Mouse (Mus musculus): Measurements from ENCODE around the gene Rnf213.

The Rnf213 gene

DNA sequence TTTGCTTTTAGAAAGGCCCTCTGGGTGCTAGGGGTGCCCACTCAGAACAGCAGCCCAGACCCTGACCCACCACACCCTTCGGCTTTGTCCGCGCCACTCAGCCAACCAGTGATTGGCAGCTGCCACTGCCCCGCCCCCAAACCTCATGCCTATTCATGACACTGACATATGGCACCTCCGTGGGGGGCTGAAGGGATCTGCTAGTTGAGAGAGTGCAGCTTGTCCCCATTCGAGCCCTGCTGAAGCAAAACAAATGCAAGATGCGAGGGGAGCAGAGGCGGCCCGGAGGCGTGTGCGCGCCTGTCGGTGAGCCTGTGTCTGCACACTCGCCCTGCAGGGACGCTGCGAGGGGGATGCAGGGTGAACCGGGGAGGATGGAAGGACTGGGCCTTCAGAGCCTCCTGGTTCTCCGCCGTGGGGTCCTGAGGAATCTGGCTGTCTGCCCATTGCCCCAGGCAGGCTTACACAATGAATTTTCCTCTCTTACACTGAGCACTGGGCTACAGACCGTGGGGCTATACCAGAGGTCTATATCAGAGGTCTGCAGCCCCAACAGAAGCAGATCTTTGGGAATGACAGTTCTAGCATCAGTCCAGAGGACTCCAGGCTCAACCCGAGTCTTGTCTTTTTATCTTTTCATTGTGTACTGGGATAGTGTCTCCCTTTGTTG lies 122.2 kb downstream of the Rnf213 start:
- DNase-seq (ENCODE audit: low read depth, low spot score): peak; percentile 68

DNA sequence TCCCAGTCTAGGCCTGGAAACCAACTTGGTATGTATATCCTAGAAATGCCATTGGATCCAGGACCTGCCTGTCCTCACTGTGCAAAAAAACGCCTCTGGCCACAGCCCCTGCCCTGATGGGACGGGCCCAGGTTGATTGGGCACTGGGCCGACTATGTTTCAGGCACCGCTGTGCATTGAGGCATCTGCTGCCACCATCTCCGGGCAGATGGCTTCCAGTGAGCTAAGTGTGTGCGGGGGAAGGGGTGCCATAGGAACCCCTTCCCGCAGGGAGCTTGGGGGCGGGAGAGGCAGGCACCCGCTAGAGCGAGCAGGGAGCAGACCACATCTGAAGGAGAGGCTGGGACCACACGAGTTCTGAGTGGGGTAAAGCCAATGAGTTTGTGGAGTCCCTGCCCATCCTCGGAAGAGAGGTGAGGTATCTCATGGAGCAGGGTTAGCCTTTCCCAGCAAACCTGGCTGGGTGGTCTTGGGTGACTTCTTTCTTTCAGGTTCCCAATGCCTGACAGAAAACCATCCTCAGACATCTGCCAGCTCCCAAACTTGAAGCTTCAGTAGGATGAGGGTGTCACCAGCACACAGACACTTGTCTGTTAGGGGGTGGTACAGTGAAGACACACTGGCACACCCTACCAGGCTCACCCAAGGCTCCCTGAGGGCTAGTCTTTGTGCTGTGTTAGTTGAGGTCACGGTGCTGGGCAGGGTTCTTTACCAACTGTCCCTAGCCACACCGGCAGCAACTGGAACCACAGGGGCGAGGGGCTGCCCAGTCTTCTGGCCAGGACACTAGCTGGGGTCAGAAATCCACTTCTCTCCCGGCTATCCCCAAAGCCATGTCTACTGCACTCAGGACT lies 123.2 kb downstream of the Rnf213 start:
- no peak for DNase-seq (ENCODE audit: low read depth, low spot score)

DNA sequence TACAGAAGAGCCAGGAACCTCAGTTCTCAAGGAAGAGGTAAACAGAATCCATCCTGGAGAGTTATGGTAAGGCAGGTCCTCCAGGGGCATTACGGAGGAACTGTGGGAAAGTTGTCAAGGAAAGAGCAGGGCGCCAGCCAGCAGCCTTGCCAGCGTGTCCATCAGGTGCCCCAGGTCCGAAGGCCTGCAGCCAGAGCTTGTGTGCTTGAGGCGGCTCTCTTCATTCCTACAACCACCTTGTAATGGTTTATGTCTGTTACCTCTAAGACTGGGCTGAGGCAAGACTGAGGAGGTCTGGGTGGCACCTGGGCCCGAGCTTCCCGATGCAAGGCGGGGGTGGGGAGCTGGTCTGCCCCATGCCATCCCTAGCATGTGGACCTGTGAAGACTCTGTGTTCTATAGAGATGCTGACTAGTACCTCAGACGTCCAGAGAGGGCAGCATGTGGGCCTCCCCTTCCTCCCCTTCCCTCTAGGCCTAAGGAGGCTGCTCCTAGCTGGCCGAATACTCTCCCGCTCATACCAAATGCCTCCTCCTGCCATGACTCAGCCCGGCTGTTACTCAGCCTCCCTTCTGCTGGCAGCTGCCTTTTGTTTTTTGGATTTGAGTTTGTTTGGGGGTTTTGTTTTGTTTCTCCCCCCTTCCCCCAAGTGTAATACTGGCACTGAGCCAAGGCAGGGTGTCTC lies 123.9 kb downstream of the Rnf213 start:
- DNase-seq (ENCODE audit: low read depth, low spot score): peak; percentile 23

DNA sequence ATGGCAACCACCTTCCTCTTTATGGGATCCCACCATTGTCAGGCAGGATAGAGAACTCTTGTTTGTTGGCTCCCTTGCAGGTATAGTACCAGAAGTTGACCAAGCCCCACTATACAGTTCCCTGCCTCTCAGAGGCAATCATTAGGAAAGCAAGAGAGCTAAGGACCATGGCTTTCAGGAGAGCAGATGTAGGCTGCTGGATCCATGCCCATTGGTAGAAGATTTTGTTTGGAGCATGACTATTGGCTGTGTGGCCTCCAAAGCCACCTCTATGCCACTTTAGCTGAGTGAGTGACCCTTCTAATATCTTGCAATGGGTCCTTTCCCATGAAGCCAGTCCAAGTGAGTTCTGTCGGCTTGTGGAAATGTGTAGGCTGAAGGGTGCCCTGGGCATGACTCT lies 126.5 kb downstream of the Rnf213 start:
- DNase-seq (ENCODE audit: low read depth, low spot score): no peak

DNA sequence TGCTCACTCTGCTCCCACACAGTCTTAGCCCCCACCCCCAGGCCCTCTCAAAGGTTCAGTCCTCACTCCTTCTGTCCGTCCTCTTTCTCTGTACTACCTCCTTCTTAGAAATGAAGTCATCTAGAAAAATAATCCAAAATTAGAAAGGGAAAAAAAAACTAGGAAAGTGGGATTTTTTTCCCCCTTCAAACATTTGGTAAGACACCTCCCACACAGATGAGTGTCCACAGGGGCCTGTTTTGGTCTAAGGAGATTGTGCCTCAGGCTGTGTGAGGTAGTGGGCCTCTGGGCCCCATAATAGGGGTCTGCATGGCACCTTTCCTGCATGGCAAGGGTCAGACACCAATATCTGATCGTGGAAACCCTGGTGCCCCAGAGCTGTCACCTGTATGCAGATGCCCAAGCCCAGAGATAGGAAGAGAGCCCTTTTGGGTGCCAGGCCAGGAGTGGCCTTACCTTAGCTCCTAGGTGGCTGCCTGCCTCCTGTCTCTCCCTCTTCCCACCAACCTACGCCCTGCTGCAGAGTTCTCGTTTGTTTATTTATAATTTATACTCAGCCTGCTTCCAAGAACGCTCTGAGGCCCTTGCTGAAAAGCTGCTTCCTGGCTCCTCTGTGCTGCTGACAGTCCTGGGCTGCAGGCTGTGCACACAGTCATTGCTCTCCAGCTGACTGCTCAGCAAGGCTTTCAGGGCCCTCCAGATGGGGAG lies 127.3 kb downstream of the Rnf213 start:
- DNase-seq (ENCODE audit: low read depth, low spot score): no peak

DNA sequence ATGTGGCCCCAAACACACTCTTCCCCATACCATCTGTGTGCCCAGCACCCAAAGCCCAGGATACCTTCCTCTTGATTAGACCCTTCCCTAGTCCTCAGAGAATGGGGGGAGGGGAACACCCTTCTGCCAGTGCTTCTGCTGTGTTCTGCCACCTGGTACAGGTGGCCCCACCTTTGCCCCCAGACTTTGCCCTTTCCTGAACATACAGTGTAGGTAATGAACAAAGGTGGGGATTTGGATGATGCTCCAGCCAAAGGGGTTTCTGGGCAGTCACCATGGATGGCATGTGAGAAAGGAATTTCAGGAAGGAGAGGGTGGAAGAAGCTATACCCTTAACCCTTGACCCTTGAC lies 127.8 kb downstream of the Rnf213 start:
- DNase-seq (ENCODE audit: low read depth, low spot score): no peak

DNA sequence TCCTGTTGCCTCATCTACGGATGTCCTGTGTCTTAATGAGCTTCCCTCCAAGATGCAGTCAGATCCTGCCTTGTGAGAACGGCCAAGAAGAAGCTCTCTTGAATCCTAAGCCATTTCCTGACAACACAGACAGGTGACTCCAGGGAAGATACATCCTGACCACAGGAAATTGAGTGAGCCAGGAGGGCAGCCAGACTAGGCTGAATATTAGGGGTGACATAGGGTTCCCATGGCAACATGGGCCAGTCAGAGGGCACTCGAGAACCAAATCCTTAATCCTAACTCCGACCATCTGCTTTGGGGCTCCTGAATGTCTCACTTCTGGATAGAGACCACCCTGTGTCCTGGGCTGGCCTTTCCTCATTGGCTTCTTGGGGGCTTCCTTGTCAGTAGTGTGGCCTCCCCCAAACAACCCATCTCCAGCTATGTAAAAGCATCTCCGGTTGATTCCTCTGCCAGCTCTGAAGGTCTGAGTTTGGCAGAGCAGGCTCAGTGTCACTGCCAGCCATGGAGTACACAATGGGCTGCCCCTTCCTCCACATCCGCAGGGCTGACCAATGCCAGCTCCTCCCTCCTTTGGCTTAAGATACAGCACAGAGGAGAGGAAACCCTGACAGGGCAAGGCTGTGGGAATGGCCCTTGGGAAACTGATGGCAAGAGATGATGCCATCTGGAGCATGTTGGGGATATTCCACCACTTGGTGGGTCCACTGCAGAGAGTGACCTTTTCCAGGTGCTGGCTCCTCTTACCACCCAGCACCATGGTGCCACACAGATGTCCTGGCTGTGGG lies 129.2 kb downstream of the Rnf213 start:
- no peak for DNase-seq (ENCODE audit: low read depth, low spot score)

DNA sequence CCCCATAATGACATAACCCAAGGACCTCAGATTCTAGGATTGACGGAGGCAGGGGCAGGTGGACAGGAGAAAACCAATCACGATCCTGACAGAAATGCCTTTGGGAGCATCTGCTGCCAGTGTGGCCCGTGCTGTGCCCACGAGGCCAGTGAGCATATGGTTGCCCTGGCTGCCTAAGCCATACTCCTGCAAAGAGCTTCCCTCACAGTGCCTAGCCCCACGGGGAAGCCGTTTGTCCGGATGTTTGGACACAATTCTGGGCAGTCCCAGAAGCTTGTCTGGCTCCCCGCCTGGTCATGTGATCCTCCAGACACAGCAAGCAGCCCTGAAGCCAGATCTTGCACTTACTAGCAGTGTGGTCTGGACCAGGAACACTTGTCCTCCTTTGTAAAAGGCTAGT lies 129.9 kb downstream of the Rnf213 start:
- DNase-seq (ENCODE audit: low read depth, low spot score): no peak

DNA sequence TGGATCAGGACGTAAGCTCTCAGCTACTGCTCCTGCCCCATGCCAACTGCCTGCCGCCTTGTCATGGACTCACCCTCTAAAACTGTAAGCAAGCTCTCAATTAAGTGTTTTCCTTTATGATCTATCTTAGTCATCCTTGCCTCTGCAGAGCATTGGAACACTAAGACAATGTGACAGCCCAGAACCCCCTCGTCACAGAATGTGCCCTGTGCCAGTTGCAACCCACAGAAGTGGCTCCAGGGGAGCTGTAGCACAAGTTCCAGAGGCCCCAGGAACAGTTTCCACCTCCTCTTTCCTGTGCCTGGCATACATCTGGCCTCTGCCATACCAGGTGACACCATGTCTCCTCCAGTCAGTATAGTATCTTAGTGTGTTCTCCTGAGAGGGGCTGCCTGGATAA lies 130.5 kb downstream of the Rnf213 start:
- no peak for DNase-seq (ENCODE audit: low read depth, low spot score)

DNA sequence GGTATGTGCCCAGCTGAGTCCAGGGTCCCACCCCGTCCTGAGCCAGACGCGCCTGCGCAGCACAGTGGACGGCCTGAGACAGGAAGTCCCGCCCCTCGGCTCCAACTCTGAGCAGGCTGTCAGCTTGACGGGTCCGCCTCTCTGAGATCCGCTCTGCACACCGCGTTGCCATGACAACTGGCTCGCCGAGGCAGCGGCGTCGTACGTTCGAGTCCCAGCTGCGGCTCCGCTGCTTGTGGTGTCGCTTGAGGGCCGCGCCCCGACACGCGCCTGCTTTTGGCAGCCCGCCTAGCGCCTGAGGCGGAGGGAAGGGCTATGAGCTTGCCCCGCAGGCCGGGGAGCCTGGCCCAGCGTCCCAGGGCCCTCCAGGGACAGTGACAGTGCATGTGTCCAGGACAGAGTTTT lies 131.6 kb downstream of the Rnf213 start:
- peak; percentile 97 for DNase-seq (ENCODE audit: low read depth, low spot score)

DNA sequence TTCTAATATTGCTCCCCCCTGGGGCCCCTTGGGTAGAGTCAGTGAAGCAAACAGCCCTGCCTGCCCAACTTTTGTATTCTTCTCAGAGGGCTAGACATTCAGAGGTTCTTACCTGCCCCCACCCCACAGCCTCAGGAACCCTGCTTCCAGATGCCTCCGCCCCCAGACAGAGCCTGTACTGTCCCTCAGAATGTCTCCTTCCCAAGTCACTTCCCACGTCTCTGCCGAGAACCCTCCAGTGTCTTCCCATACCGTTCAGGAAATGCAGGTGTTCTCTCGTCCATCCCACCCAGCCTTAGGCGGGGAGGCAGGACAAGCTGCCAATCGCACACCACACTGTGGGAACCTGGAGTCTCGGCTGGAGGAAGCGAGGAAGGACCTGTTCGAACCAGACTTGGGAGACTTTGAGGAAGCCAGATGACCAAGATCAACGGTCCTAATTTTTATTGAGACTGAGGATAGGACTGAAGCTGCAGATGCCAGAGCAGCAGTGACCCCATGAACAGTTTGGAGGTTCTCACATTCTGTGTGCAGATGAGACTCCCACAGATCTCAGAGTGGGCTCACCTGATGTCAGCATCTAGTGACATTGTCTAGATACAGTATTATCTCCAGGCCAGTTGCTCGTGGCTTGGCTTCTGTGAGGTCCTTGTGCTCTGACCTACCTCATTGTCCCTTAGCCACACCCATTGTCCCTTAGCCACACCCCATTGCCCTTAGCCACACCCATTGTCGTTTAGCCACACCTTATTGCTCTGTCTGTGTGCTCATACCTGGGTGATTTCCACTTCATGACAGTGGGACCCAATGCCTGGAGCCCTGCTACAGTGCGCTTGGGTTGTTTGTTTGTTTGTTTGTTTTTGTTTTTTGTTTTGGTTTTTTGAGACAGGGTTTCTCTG lies 133.4 kb downstream of the Rnf213 start:
- peak; percentile 71 for DNase-seq (ENCODE audit: low read depth, low spot score)

DNA sequence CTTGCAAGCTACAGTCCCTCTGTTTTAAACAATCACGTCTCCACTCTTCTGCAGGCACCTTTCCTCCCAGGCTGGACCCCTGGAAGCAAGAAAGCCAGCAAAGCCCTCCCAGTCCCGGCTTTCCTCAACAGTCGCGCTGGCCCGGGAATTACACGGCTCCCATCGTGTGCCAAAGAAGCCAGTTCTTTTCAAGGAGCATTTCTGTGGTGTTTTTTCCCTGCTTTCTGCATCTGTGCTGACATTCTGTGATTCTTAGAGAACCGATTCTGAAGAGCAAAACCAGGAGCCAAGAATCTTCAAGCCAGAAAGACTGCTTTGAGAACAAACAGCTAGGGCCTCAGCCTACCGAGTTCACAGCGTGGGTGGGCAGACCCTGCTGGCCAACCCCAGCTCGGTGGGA lies 136.0 kb downstream of the Rnf213 start:
- no peak for DNase-seq (ENCODE audit: low read depth, low spot score)

DNA sequence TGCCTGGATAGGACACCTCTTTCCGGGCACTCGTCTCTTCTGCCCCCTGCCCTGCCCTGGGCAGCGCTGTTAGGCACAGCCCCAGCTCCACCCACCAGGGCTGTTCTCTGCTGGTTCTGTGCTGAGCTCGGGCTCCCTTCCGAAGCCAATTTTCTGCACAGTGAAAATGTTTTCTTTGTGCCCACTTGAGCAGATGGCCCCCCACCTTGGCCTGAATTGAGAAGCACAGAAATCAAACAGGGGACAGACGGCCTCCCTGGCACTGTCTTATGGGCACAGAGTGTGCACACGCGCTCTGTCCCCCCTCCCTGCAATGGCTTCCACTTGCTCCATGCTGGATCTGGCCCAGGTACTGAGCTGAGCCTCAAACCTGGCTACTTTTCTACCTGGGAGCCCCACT lies 139.6 kb downstream of the Rnf213 start:
- no peak for DNase-seq (ENCODE audit: low read depth, low spot score)

DNA sequence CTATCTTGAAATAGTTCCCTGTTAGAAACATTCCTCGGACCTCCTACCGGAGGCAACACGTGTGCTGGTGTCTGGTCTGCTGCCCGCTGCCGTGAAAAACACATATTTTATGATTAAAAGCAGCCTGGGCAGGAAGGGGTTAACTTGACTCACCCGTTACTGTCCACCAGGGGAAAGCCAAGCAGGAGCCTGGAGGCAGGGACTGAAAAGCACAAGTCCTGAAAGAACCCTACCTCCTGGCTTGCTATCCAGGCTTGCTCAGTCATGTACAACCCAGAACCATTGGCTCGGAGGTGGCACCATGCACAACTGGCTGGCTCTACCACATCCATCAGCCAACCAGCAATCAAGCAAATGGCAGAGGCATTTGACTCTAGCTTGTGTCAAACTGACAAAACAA lies 140.8 kb downstream of the Rnf213 start:
- peak; percentile 19 for DNase-seq (ENCODE audit: low read depth, low spot score)
